Mouse (Mus musculus) ES-E14 (cell line): ENCODE results near the gene Usp47. TPM values are rescaled to one million over a fixed set of nuclear protein-coding genes. Genes with fewer than 3 reads are reported as not detected.

Experiments used
- DNase-seq: peaks from one replicate; pipeline ENCODE4 v3.0.0-alpha.2; 2013; ENCODE audit warnings: low read depth, low spot score
- H3K27ac ChIP-seq: 2 replicates; pipeline ENCODE4 v1.5.1; 2012; ENCODE audit warnings: low read depth, mild to moderate bottlenecking, low read length, moderate library complexity, mixed read lengths; ENCODE audit not compliant: poor library complexity, insufficient read depth, severe bottlenecking
- H3K36me3 ChIP-seq: 2 replicates; pipeline ENCODE4 v1.6.1; 2012; ENCODE audit warnings: mild to moderate bottlenecking, low read length, moderate library complexity, mixed read lengths; ENCODE audit not compliant: control insufficient read depth, poor library complexity, insufficient read depth, severe bottlenecking
- H3K4me1 ChIP-seq, 2 experiments: fragments of 150-350 bp in 1 of 2; sonication (generic) in 1 of 2; 2 replicates each; pipeline ENCODE4 v1.6.1; 2012; ENCODE audit warnings: low read length in 2 of 2, mild to moderate bottlenecking in 1 of 2, mixed read lengths in 1 of 2; ENCODE audit not compliant: control insufficient read depth in 2 of 2, insufficient read depth in 2 of 2, poor library complexity in 1 of 2
- H3K4me3 ChIP-seq, 2 experiments: fragments of 150-350 bp in 1 of 2; sonication (generic) in 1 of 2; 2 replicates each; pipeline ENCODE4 v1.5.1; 2012; ENCODE audit warnings: low read length in 2 of 2, low read depth in 1 of 2, mild to moderate bottlenecking in 1 of 2, mixed read lengths in 1 of 2; ENCODE audit not compliant: insufficient read depth in 1 of 2, poor library complexity in 1 of 2, severe bottlenecking in 1 of 2
- H3K9ac ChIP-seq: 2 replicates; pipeline ENCODE4 v1.6.1; 2012; ENCODE audit warnings: low read depth, mild to moderate bottlenecking, low read length, mixed read lengths; ENCODE audit not compliant: poor library complexity, insufficient read depth, severe bottlenecking
- H3K9me3 ChIP-seq: fragments of 150-350 bp; sonication (generic); 2 replicates; pipeline ENCODE4 v1.6.1; 2012; ENCODE audit warnings: low read depth, mild to moderate bottlenecking, low read length; ENCODE audit not compliant: control insufficient read depth, insufficient read depth
- CHD2 ChIP-seq: IDR thresholded peaks from 2 replicates; pipeline ENCODE4 v1.6.1; 2014; ENCODE audit warnings: mild to moderate bottlenecking, low read depth, low read length, inconsistent platforms
- HCFC1 ChIP-seq: IDR thresholded peaks from 2 replicates; pipeline ENCODE4 v1.6.1; 2012; ENCODE audit warnings: low read length, inconsistent platforms, borderline replicate concordance; ENCODE audit not compliant: insufficient read depth
- MAFK ChIP-seq: IDR thresholded peaks from 2 replicates; pipeline ENCODE4 v1.6.1; 2014; ENCODE audit warnings: mild to moderate bottlenecking, low read depth, low read length, inconsistent platforms; ENCODE audit not compliant: insufficient read depth
- ZC3H11A ChIP-seq: IDR thresholded peaks from 2 replicates; pipeline ENCODE4 v1.6.1; 2012; ENCODE audit warnings: low read depth, mild to moderate bottlenecking, inconsistent platforms, low read length, borderline replicate concordance
- ZNF384 ChIP-seq: IDR thresholded peaks from 2 replicates; pipeline ENCODE4 v1.6.1; 2012; ENCODE audit warnings: low read depth, low read length, inconsistent platforms
- in situ Hi-C, 2 experiments: fragments of 600-800 bp; cut with MboI; formaldehyde crosslinking; loops; one replicate each; pipeline ENCODE4 v1.15.1; 2025; ENCODE audit warnings: low sequenced_read_pairs in 2 of 2, inconsistent platforms in 1 of 2; ENCODE audit not compliant: unreplicated experiment in 2 of 2
- total RNA-seq: library from RNA; depleted of rRNA; stranded (reverse); fragments of 300-350 nt; gene quantifications from 2 replicates; pipeline ENCODE4 v1.2.3, GENCODE M21; 2012

The Usp47 gene
- total RNA-seq, 1 experiment = 45.6 TPM

DNA sequence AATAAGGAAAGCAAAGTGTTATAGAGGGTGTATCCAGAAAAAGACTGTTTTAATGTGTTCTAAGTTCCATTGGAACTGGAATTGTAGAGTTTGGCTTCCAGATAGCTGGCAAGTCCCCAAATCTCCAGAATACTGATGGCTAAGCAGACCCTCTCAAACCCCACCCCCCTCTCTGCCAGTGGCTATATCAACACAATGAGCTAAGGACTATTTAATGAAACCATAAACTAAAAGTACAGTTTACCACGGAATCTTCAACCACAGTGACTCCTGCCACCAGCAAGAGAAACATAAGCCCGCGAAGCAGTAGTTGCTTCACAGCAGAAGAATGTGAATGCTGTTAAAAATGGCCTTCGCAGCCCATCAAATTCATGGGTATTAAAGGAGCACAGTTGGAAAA is 131.1 kb downstream of the Usp47 start:
- in situ Hi-C loops = no loop called here
- TF ChIP-seq HCFC1 (no peak), CHD2 (no peak), MAFK (no peak), ZNF384 (no peak), ZC3H11A (no peak)
- Histone ChIP-seq H3K36me3 (no peaks in the 10 kb centered on the region), H3K27ac (no peak overlapping the region), H3K9me3 (no peaks in the 10 kb centered on the region), H3K9ac (no peak overlapping the region), H3K4me3 (no peak overlapping the region), H3K4me1 (peaks cover 0 to 10% of the 10 kb centered on the region in 2 experiments; a peak in 2 of 4 replicates)
- DNase-seq = no peak

DNA sequence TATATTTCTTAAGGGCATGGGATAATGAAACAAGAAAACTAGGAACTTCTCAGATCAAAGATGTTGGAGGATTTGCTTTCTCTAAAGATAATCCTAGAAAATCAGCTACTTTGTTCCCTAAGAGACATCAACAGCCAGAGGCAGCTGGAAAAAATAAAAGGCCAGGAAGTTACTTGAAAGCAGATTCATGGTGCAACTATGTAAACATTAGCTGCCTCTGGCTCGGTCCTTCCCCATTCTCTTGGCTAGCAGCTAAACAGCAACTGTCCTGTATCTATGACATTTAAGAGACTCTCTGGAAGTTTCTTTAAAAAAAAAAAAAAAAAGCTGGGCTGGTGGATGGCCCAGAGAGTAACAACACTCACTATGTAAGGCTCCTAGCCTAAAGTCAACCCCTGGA is 131.9 kb downstream of the Usp47 start:
- Histone ChIP-seq H3K4me3 (no peak overlapping the region), H3K9ac (no peak overlapping the region), H3K36me3 (no peaks in the 10 kb centered on the region), H3K4me1 (peaks cover 0 to 10% of the 10 kb centered on the region in 2 experiments; a peak in 2 of 4 replicates), H3K27ac (no peak overlapping the region), H3K9me3 (no peaks in the 10 kb centered on the region)
- in situ Hi-C loops = no loop called here
- DNase-seq = no peak
- no peak for TF ChIP-seq MAFK
- TF ChIP-seq ZNF384 = no peak
- TF ChIP-seq HCFC1 = no peak

DNA sequence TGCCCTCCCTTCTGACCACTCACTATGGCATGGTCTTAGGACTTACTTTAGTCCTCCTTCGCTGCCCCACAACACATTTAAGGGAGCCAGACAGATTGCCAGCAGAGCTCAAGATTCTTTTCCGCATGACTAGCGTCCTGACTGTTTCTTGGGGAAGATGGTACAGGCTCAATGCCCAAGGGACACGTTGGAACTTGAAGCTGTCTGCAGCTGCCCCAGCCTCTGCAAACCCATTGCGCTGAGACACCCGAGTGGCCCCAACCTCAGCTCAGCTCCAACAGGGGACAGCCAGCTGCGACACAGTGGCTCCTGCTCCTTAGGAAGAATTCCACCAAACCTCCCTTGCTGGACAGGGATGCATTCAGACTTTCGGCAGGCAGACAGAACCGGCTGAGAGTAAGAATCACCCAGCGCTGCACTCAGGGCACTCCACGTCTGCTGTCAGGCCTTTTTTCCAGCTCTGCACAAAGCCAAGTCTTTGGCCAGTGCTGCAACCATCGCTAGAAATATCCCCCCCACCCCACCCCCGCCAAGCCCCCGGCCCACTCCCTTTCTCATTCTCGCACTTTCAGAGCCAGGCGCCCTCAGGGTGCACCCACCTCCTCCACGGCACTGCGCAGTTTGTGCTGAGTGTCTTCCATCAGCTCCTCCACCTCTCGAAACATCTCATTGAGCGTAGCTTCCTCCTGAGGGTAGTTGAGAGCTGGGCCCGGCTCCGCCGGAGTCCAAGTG is 134.4 kb downstream of the Usp47 start:
- Histone ChIP-seq H3K4me3 (peak overlapping the region; percentile 60 to 76), H3K4me1 (peaks cover 0 to 10% of the 10 kb centered on the region in 2 experiments; a peak in 2 of 4 replicates), H3K9me3 (no peaks in the 10 kb centered on the region), H3K36me3 (no peaks in the 10 kb centered on the region), H3K27ac (no peak overlapping the region), H3K9ac (peak overlapping the region; percentile 29; the same call in 1 of the 2 replicates)
- no peak for DNase-seq
- in situ Hi-C loops = no loop called here
- TF ChIP-seq ZC3H11A (no peak), MAFK (no peak), HCFC1 (no peak), CHD2 (no peak), ZNF384 (no peak)

DNA sequence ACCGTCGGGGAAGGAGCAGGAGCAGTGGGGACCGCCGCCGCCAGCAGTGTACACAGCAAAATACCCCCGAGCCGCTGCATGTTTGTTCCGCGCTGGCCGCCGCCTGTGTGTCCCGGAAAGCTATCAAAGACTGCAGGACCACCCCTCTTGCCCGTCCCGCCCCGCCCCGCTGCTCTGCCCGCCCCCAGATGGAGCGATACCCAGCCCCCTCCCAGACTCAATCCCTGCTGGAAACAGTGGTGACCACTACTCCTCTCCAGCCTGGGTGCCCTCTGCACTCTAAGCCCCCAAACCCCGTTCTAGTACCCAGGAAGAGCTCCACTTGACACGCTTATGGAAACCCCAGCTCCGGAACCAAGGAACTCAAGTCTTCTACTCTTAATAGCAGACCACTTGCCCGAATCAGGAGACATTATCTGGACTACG is 135.0 kb downstream of the Usp47 start:
- TF ChIP-seq ZNF384 = no peak
- TF ChIP-seq CHD2 = no peak
- no peak for TF ChIP-seq HCFC1
- no peak for TF ChIP-seq MAFK
- no peak for TF ChIP-seq ZC3H11A
- Histone ChIP-seq H3K4me1 (peaks cover 0 to 10% of the 10 kb centered on the region in 2 experiments; a peak in 2 of 4 replicates), H3K9me3 (no peaks in the 10 kb centered on the region), H3K4me3 (peak overlapping the region; percentile 60 to 76), H3K9ac (peak overlapping the region; percentile 29; the same call in 1 of the 2 replicates), H3K27ac (no peak overlapping the region), H3K36me3 (no peaks in the 10 kb centered on the region)
- in situ Hi-C loops = no loop called here
- DNase-seq = no peak
